In the genomic region with DNA sequence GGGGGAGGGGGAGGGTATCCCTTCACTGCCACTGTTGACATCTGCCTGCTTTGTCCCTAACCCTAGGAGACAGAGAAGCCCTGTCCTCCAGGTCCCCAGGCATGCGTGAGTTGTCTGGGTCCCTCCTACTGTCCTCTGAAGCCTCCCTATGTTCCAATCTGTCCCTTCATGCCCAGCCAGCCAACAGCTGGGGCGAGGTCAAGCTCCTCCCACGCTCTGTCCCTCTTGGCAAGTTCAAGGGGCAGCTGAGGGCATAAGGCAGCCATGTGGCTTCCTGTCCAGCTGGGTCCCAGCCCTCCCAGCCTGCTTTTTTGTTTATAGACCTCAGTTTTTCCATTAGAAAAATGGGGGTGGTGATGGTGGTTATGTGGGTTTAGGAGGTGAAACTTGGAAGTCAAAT, we compare ENCODE assay signal across 17 mouse cellular contexts. TPM values are rescaled to one million over a fixed set of nuclear protein-coding genes. Genes with fewer than 3 reads are reported as not detected.
DNase-seq lines count a peak whose midpoint lies in the region; ATAC-seq lines count a peak whose summit lies in the region.
"Had no signal": no experiment of that assay in that cellular context is flagged by ENCODE, and none has a peak within 500 bp of the region (broad histone marks: within the 10 kb centered on the region; RNA-seq: fewer than 3 reads in every experiment).

No protein-coding gene starts in this region.

- no peaks in the 10 kb centered on the region for H3K36me3 ChIP-seq in intestine, embryonic 16.5 days (ENCODE audit: control insufficient read depth, insufficient read depth, low read length)
- H3K36me3 ChIP-seq: embryonic facial prominence, embryonic 15.5 days; midbrain, embryonic 15.5 days had no signal

- H3K27me3 ChIP-seq in intestine, embryonic 16.5 days (replicated peaks; ENCODE audit: control insufficient read depth, insufficient read depth, low read length) = no peaks in the 10 kb centered on the region
- H3K27me3 ChIP-seq: embryonic facial prominence, embryonic 15.5 days; midbrain, embryonic 15.5 days had no signal

- 0 out of 2 replicates have a peak, but pooled peaks cover 3% of the 10 kb centered on the region for H3K4me1 ChIP-seq in intestine, embryonic 16.5 days (ENCODE audit: control insufficient read depth, insufficient read depth, low read length)

- H3K27ac ChIP-seq in intestine, embryonic 16.5 days (ENCODE audit: low read length) = no peak overlapping the region
- H3K27ac ChIP-seq: embryonic facial prominence, embryonic 15.5 days; liver, embryonic 14.5 days; midbrain, embryonic 15.5 days had no signal

- no peak overlapping the region for H3K4me2 ChIP-seq in intestine, embryonic 16.5 days (ENCODE audit: low read depth, low read length)
- H3K4me2 ChIP-seq: embryonic facial prominence, embryonic 15.5 days; midbrain, embryonic 15.5 days had no signal

- ATAC-seq in intestine, embryonic 16.5 days = no peak
- ATAC-seq: forebrain, postnatal 0 days; midbrain, embryonic 15.5 days had no signal

- no peaks in the 10 kb centered on the region for H3K9me3 ChIP-seq in intestine, embryonic 16.5 days (ENCODE audit: control insufficient read depth, low read length)
- H3K9me3 ChIP-seq: embryonic facial prominence, embryonic 15.5 days; midbrain, embryonic 15.5 days had no signal

- H3K4me3 ChIP-seq in intestine, embryonic 16.5 days (ENCODE audit: low read length) = no peak overlapping the region
- H3K4me3 ChIP-seq: embryonic facial prominence, embryonic 15.5 days; midbrain, embryonic 15.5 days had no signal

- DNase-seq in gastrocnemius, adult 18-20 months (ENCODE audit: low spot score) = peak; percentile 32
- no peak for DNase-seq in gastrocnemius, adult 8-10 months (ENCODE audit: low spot score in 2 of 2)
- DNase-seq in layer of hippocampus, adult 9-11 months = peak; percentile 32
- no peak for DNase-seq in layer of hippocampus, adult 8-10 months (ENCODE audit: low spot score in 2 of 2)
- peak; percentile 36 to 37 for DNase-seq in adrenal gland, postnatal 36 days
- DNase-seq in lung, postnatal 14 days = peak; percentile 55
- DNase-seq in left cerebral cortex, postnatal 10 days (ENCODE audit: extremely low spot score in 1 of 2, low spot score in 2 of 2) = no peak
- DNase-seq: cerebellum, postnatal 10 days; forebrain, postnatal 0 days; thymus, adult 18-20 months had no signal

- H3K9ac ChIP-seq in intestine, embryonic 16.5 days (ENCODE audit: low read depth, low read length) = no peak overlapping the region
- H3K9ac ChIP-seq: embryonic facial prominence, embryonic 15.5 days; forebrain, postnatal 0 days; liver, embryonic 14.5 days; midbrain, embryonic 15.5 days had no signal

- WGBS in intestine, embryonic 16.5 days = 69% methylated on average over 3 of the region's 3 CpGs

- intact Hi-C loops in left cerebral cortex, postnatal 10 days (cut with DNase I) = no loop called here

RNA-seq across cellular contexts. Expression of gene D630003M21Rik, which starts 29.7 kb away (rescaled TPM):
- total RNA-seq in gastrocnemius, adult 18-20 months (2021) = 1 to 10 TPM; 1.2 to 1.7 TPM
- 1 to 10 TPM in 2 of 4 experiments, under 1 TPM in 2; 0.75 to 1.5 (median 1.2) TPM for total RNA-seq in gastrocnemius, adult 8-10 months (2022)
- total RNA-seq in layer of hippocampus, adult 8-10 months (2022) = 1 to 10 TPM; 3.3 to 5.3 (median 4.5) TPM
- total RNA-seq in adrenal gland, postnatal 36 days (2021) = 1 to 10 TPM; 1.7 TPM
- total RNA-seq in left cerebral cortex, postnatal 10 days (2021) = 1 to 10 TPM; 3.3 to 3.7 TPM
- 2.8 and 2.9 TPM in 2 replicates for polyA plus RNA-seq in intestine, embryonic 16.5 days (2015; fragmentation: Nextera tagmentation; extraction: Ambion mirVana)

RNA-seq across cellular contexts. Expression of gene Tgm2, which starts 53.0 kb away (rescaled TPM):
- total RNA-seq in gastrocnemius, adult 18-20 months (2021) = 10 to 100 TPM; 40.7 to 47.3 TPM
- 10 to 100 TPM; 27.0 to 55.7 (median 39.4) TPM for total RNA-seq in gastrocnemius, adult 8-10 months (2022)
- 10 to 100 TPM in 3 of 4 experiments, 1 to 10 TPM in 1; 9.1 to 14.2 (median 12.7) TPM for total RNA-seq in layer of hippocampus, adult 8-10 months (2022)
- total RNA-seq in adrenal gland, postnatal 36 days (2021) = 10 to 100 TPM; 44.6 to 85.9 TPM
- total RNA-seq in left cerebral cortex, postnatal 10 days (2021) = 1 to 10 TPM; 6.9 TPM
- polyA plus RNA-seq in intestine, embryonic 16.5 days (2015; fragmentation: Nextera tagmentation; extraction: Ambion mirVana) = 94.9 and 96.5 TPM in 2 replicates

RNA-seq across cellular contexts. Expression of gene Bpi, which starts 58.6 kb away (rescaled TPM):
- total RNA-seq in gastrocnemius, adult 18-20 months (2021) = not detected
- total RNA-seq in gastrocnemius, adult 8-10 months (2022) = not detected
- not detected for total RNA-seq in layer of hippocampus, adult 8-10 months (2022)
- total RNA-seq in adrenal gland, postnatal 36 days (2021) = not detected
- total RNA-seq in left cerebral cortex, postnatal 10 days (2021) = not detected
- polyA plus RNA-seq in intestine, embryonic 16.5 days (2015; fragmentation: Nextera tagmentation; extraction: Ambion mirVana) = not detected in 2 replicates
- total RNA-seq: forebrain, postnatal 0 days; layer of hippocampus, postnatal 25 days had no signal
- polyA plus RNA-seq: embryonic facial prominence, embryonic 15.5 days; forebrain, postnatal 0 days; heart, embryonic 14.5 days; liver, embryonic 14.5 days; midbrain, embryonic 15.5 days; spleen, adult 2 months had no signal

Comparison
In these comparisons a context has a peak if more than half of its experiments do, and no peak if none do; other contexts are left out.
1. DNase-seq: peak in gastrocnemius, adult 18-20 months (single experiment), layer of hippocampus, adult 9-11 months (single experiment), adrenal gland, postnatal 36 days (2 of 2) and lung, postnatal 14 days (single experiment); none in gastrocnemius, adult 8-10 months (0 of 2), layer of hippocampus, adult 8-10 months (0 of 2) and left cerebral cortex, postnatal 10 days (0 of 2).